19 mouse cellular contexts compared by ENCODE assay signal in the genomic region with DNA sequence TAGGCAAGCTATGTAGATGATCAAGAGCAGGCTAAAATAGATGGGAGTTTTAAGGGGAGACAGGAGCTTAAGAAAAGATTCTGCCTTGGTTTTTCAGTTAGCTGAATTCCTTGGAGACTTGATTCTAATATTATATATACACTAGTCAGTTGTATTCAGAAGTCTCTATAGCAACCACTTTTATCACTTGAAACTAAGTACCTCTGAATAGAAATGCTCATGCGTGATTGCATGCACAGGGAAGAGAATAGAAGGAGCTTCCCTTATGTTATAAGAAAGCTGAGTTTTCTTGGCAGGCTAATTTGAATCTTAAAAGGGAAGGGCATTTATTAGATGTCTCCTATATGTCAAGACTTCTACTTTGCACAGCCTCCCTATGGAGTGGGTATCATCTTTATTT.
DNase-seq lines count a peak whose midpoint lies in the region; ATAC-seq lines count a peak whose summit lies in the region.
"Had no signal": no experiment of that assay in that cellular context is flagged by ENCODE, and none has a peak within 500 bp of the region (broad histone marks: within the 10 kb centered on the region; RNA-seq: fewer than 3 reads in every experiment).

No protein-coding gene starts in this region.

- DNase-seq in forebrain, embryonic 10.5 days (ENCODE audit: extremely low spot score, low spot score), result no peak
- DNase-seq in midbrain, embryonic 14.5 days, result peak; percentile 17
- peak; percentile 37 for DNase-seq in brain, embryonic 18.5 days (ENCODE audit: low read depth, low spot score)
- no peak for DNase-seq in cerebellum, postnatal 10 days
- DNase-seq: adrenal gland, postnatal 14 days; cerebellum, adult 11 months; cerebellum, adult 8-10 months; cerebellum, postnatal 25 days; gastrocnemius, postnatal 36 days; heart, adult 11 months; heart, postnatal 36 days had no signal

- no peaks in the 10 kb centered on the region for H3K4me1 ChIP-seq in forebrain, embryonic 15.5 days
- H3K4me1 ChIP-seq in forebrain, embryonic 10.5 days, result no peaks in the 10 kb centered on the region
- H3K4me1 ChIP-seq in midbrain, embryonic 14.5 days (ENCODE audit: control insufficient read depth, insufficient read depth, low read length), result no peaks in the 10 kb centered on the region
- 0 out of 2 replicates have a peak, but pooled peaks cover 3% of the 10 kb centered on the region for H3K4me1 ChIP-seq in midbrain, embryonic 16.5 days (ENCODE audit: control insufficient read depth, insufficient read depth, low read length)
- H3K4me1 ChIP-seq: embryonic facial prominence, embryonic 12.5 days; heart, embryonic 13.5 days had no signal

- H3K9ac ChIP-seq in forebrain, embryonic 15.5 days (replicated peaks), result no peak overlapping the region
- no peak overlapping the region for H3K9ac ChIP-seq in midbrain, embryonic 14.5 days (replicated peaks; ENCODE audit: low read length)
- H3K9ac ChIP-seq in midbrain, embryonic 16.5 days (ENCODE audit: low read depth, low read length), result no peak overlapping the region
- H3K9ac ChIP-seq: embryonic facial prominence, embryonic 12.5 days; heart, embryonic 13.5 days had no signal

- ATAC-seq in forebrain, embryonic 15.5 days (replicated peaks), result peak; percentile 43; the same call in 1 of the 2 replicates
- ATAC-seq in midbrain, embryonic 14.5 days (ENCODE audit: low FRiP score, low TSS enrichment), result no peak
- no peak for ATAC-seq in midbrain, embryonic 16.5 days
- ATAC-seq: activated CD4-positive, CD25-positive, alpha-beta regulatory T cell, adult 4 months; hindbrain, embryonic 16.5 days; Patski had no signal

- no peaks in the 10 kb centered on the region for H3K27me3 ChIP-seq in forebrain, embryonic 15.5 days
- H3K27me3 ChIP-seq in forebrain, embryonic 10.5 days (ENCODE audit: poor library complexity, severe bottlenecking), result no peaks in the 10 kb centered on the region
- H3K27me3 ChIP-seq in midbrain, embryonic 14.5 days (ENCODE audit: control insufficient read depth, insufficient read depth, low read length), result no peaks in the 10 kb centered on the region
- no peaks in the 10 kb centered on the region for H3K27me3 ChIP-seq in midbrain, embryonic 16.5 days (ENCODE audit: control insufficient read depth, insufficient read depth, low read depth, low read length)
- H3K27me3 ChIP-seq: CH12.LX; embryonic facial prominence, embryonic 12.5 days; heart, embryonic 13.5 days had no signal

- H3K27ac ChIP-seq in forebrain, embryonic 15.5 days (replicated peaks), result peak overlapping the region; percentile 21; the same call in 1 of the 2 replicates
- H3K27ac ChIP-seq in forebrain, embryonic 10.5 days, result no peak overlapping the region
- H3K27ac ChIP-seq in midbrain, embryonic 14.5 days (replicated peaks; ENCODE audit: low read depth, low read length), result no peak overlapping the region
- H3K27ac ChIP-seq in midbrain, embryonic 16.5 days (ENCODE audit: low read length), result no peak overlapping the region
- H3K27ac ChIP-seq: embryonic facial prominence, embryonic 12.5 days; heart, embryonic 13.5 days had no signal

- WGBS in forebrain, embryonic 15.5 days, result 18% methylated on average over 1 of the region's 1 CpGs
- 79% methylated on average over 1 of the region's 1 CpGs for WGBS in forebrain, embryonic 10.5 days
- 33% methylated on average over 1 of the region's 1 CpGs for WGBS in midbrain, embryonic 14.5 days
- WGBS in midbrain, embryonic 16.5 days, result 25% methylated on average over 1 of the region's 1 CpGs

- peaks cover 2% of the 10 kb centered on the region; the same call in 1 of the 2 replicates for H3K36me3 ChIP-seq in forebrain, embryonic 15.5 days
- no peaks in the 10 kb centered on the region for H3K36me3 ChIP-seq in forebrain, embryonic 10.5 days (replicated peaks)
- H3K36me3 ChIP-seq in midbrain, embryonic 14.5 days (ENCODE audit: control insufficient read depth, insufficient read depth, low read length), result no peaks in the 10 kb centered on the region
- H3K36me3 ChIP-seq in midbrain, embryonic 16.5 days (ENCODE audit: control insufficient read depth, insufficient read depth, low read length), result peaks cover 4% of the 10 kb centered on the region
- H3K36me3 ChIP-seq: embryonic facial prominence, embryonic 12.5 days; heart, embryonic 13.5 days had no signal

- no peak overlapping the region for H3K4me3 ChIP-seq in forebrain, embryonic 15.5 days
- no peak overlapping the region for H3K4me3 ChIP-seq in forebrain, embryonic 10.5 days
- H3K4me3 ChIP-seq in midbrain, embryonic 14.5 days (replicated peaks; ENCODE audit: low read depth, low read length), result no peak overlapping the region
- no peak overlapping the region for H3K4me3 ChIP-seq in midbrain, embryonic 16.5 days (ENCODE audit: low read depth, low read length)
- H3K4me3 ChIP-seq: embryonic facial prominence, embryonic 12.5 days; heart, embryonic 13.5 days had no signal

- H3K4me2 ChIP-seq in forebrain, embryonic 15.5 days (replicated peaks), result no peak overlapping the region
- no peak overlapping the region for H3K4me2 ChIP-seq in midbrain, embryonic 14.5 days (ENCODE audit: low read length)
- H3K4me2 ChIP-seq in midbrain, embryonic 16.5 days (ENCODE audit: low read length), result no peak overlapping the region
- H3K4me2 ChIP-seq: embryonic facial prominence, embryonic 12.5 days; heart, embryonic 13.5 days had no signal

- H3K9me3 ChIP-seq in forebrain, embryonic 15.5 days, result no peaks in the 10 kb centered on the region
- no peaks in the 10 kb centered on the region for H3K9me3 ChIP-seq in forebrain, embryonic 10.5 days
- H3K9me3 ChIP-seq in midbrain, embryonic 14.5 days (ENCODE audit: control insufficient read depth, low read length), result no peaks in the 10 kb centered on the region
- no peaks in the 10 kb centered on the region for H3K9me3 ChIP-seq in midbrain, embryonic 16.5 days (replicated peaks; ENCODE audit: control insufficient read depth, low read length, poor library complexity, severe bottlenecking)
- H3K9me3 ChIP-seq: embryonic facial prominence, embryonic 12.5 days; heart, embryonic 13.5 days had no signal

Comparison
In these comparisons a context has a peak if more than half of its experiments do, and no peak if none do; other contexts are left out.
1. DNase-seq: peak in midbrain, embryonic 14.5 days (single experiment) and brain, embryonic 18.5 days (single experiment); none in forebrain, embryonic 10.5 days (single experiment) and cerebellum, postnatal 10 days (0 of 2).